Mouse (Mus musculus) lung, embryonic 16.5 days (tissue): Measurements from ENCODE around the gene Btbd9. TPM values are rescaled to one million over a fixed set of nuclear protein-coding genes. Genes with fewer than 3 reads are reported as not detected.
A peak's percentile ranks its signal among the peaks of the same experiment; 100 is the strongest.

Source experiments
- ATAC-seq: fragments of 200-750 bp; cut with Nextera tagmentation; 2 replicates; pipeline ENCODE4 v1.8.0; 2017; ENCODE audit warnings: low read depth, mild to moderate bottlenecking, moderate library complexity
- H3K27ac ChIP-seq: fragments of 300-500 bp; sonication (generic); 2 replicates; pipeline ENCODE4 v1.5.1; 2014; ENCODE audit warnings: mild to moderate bottlenecking, control low read depth, low read length
- H3K27me3 ChIP-seq: fragments of 300-500 bp; sonication (generic); 2 replicates; pipeline ENCODE4 v1.6.1; 2014; ENCODE audit warnings: low read depth, low read length, mixed read lengths; ENCODE audit not compliant: control insufficient read depth, insufficient read depth
- H3K36me3 ChIP-seq: fragments of 300-500 bp; sonication (generic); 2 replicates; pipeline ENCODE4 v1.6.1; 2014; ENCODE audit warnings: low read length; ENCODE audit not compliant: control insufficient read depth, insufficient read depth
- H3K4me1 ChIP-seq: fragments of 300-500 bp; sonication (generic); replicated peaks from 2 replicates; pipeline ENCODE4 v1.6.1; 2014; ENCODE audit warnings: low read length, mixed read lengths; ENCODE audit not compliant: control insufficient read depth, insufficient read depth
- H3K4me2 ChIP-seq: fragments of 300-500 bp; sonication (generic); 2 replicates; pipeline ENCODE4 v1.6.1; 2014; ENCODE audit warnings: low read depth, low read length, control low read depth
- H3K4me3 ChIP-seq: fragments of 300-500 bp; sonication (generic); 2 replicates; pipeline ENCODE4 v1.5.1; 2014; ENCODE audit warnings: mild to moderate bottlenecking, low read length, control low read depth
- H3K9ac ChIP-seq: fragments of 300-500 bp; sonication (generic); 2 replicates; pipeline ENCODE4 v1.6.1; 2014; ENCODE audit warnings: low read length, control low read depth
- H3K9me3 ChIP-seq: fragments of 300-500 bp; sonication (generic); 2 replicates; pipeline ENCODE4 v1.6.1; 2016; ENCODE audit warnings: low read length; ENCODE audit not compliant: control insufficient read depth
- WGBS: fragments of 180-500 bp; shearing (Covaris S2); extraction: QIAGEN DNeasy Blood & Tissue Kit; methylation state at CpG from one replicate; pipeline ENCODE4 v1.1.7; 2014; 5-methylcytosine and 5-hydroxymethylcytosine counted together
- polyA plus RNA-seq: library from polyadenylated mRNA; unstranded; fragments of >200 nt; fragmentation: Nextera tagmentation; extraction: Ambion mirVana; gene quantifications from 2 replicates; pipeline ENCODE4 v1.2.1, GENCODE M21; 2015

Btbd9 gene
- polyA plus RNA-seq, 1 experiment from 2014 or later = 55.8 TPM

GRCm38 (mm10) chr17:30553027-30553937 lies 23.0 kb downstream of the Btbd9 start:
- 79% methylated on average over 4 of the region's 4 CpGs for WGBS
- Histone ChIP-seq H3K27ac (no peak overlapping the region), H3K9ac (no peak overlapping the region), H3K36me3 (no peaks in the 10 kb centered on the region), H3K4me2 (no peak overlapping the region), H3K4me3 (no peak overlapping the region), H3K4me1 (peaks cover 21% of the 10 kb centered on the region), H3K27me3 (no peaks in the 10 kb centered on the region), H3K9me3 (no peaks in the 10 kb centered on the region)
- ATAC-seq = no peak

GRCm38 (mm10) chr17:30550774-30551107 lies 25.5 kb downstream of the Btbd9 start:
- 14% methylated on average over 1 of the region's 1 CpGs for WGBS
- no peak overlapping the region; the same call in 1 of the 2 replicates for H3K9ac ChIP-seq
- H3K27ac ChIP-seq = peak overlapping the region; percentile 93
- no peaks in the 10 kb centered on the region for H3K36me3 ChIP-seq
- peak; percentile 88 for ATAC-seq
- peak overlapping the region; percentile 36 for H3K4me2 ChIP-seq
- H3K9me3 ChIP-seq = no peaks in the 10 kb centered on the region
- H3K4me1 ChIP-seq = peaks cover 26% of the 10 kb centered on the region
- no peak overlapping the region for H3K4me3 ChIP-seq
- H3K27me3 ChIP-seq = no peaks in the 10 kb centered on the region

- Histone ChIP-seq H3K36me3 (no peaks in the 10 kb centered on the region), H3K9me3 (no peaks in the 10 kb centered on the region), H3K4me2 (peak overlapping the region; percentile 36), H3K4me3 (no peak overlapping the region; the same call in 1 of the 2 replicates), H3K27ac (peak overlapping the region; percentile 93), H3K27me3 (no peaks in the 10 kb centered on the region), H3K4me1 (peaks cover 26% of the 10 kb centered on the region), H3K9ac (peak overlapping the region; percentile 59)
- 37% methylated on average over 9 of the region's 9 CpGs for WGBS
- peak; percentile 75 for ATAC-seq
Measured at GRCm38 (mm10) chr17:30549899-30550773, 26.2 kb downstream of the Btbd9 start.

GRCm38 (mm10) chr17:30539098-30539497 lies 37.2 kb downstream of the Btbd9 start:
- Histone ChIP-seq H3K27me3 (no peaks in the 10 kb centered on the region), H3K27ac (no peak overlapping the region), H3K9ac (peak overlapping the region; percentile 6; the same call in 1 of the 2 replicates), H3K4me2 (no peak overlapping the region), H3K4me1 (peaks cover 9% of the 10 kb centered on the region), H3K4me3 (no peak overlapping the region), H3K36me3 (no peaks in the 10 kb centered on the region), H3K9me3 (no peaks in the 10 kb centered on the region)
- 23% methylated on average over 8 of the region's 8 CpGs for WGBS
- ATAC-seq = 0 out of 2 replicates have a peak, but pooled peaks have one; percentile 41

GRCm38 (mm10) chr17:30536651-30537050 lies 39.6 kb downstream of the Btbd9 start:
- WGBS = 62% methylated on average over 5 of the region's 5 CpGs
- no peak overlapping the region for H3K4me3 ChIP-seq

GRCm38 (mm10) chr17:30533098-30533497 lies 43.2 kb downstream of the Btbd9 start:
- no peak for ATAC-seq
- 91% methylated on average over 2 of the region's 2 CpGs for WGBS
- Histone ChIP-seq H3K4me1 (no peaks in the 10 kb centered on the region), H3K36me3 (no peaks in the 10 kb centered on the region), H3K9ac (no peak overlapping the region), H3K4me2 (no peak overlapping the region), H3K4me3 (no peak overlapping the region), H3K9me3 (no peaks in the 10 kb centered on the region), H3K27ac (no peak overlapping the region), H3K27me3 (no peaks in the 10 kb centered on the region)

More at GRCm38 (mm10) chr17:30536651-30537050, 39.6 kb downstream of the Btbd9 start:
- Histone ChIP-seq H3K9me3 (no peaks in the 10 kb centered on the region), H3K4me2 (no peak overlapping the region), H3K4me1 (peaks cover 9% of the 10 kb centered on the region), H3K36me3 (no peaks in the 10 kb centered on the region), H3K9ac (no peak overlapping the region), H3K27ac (no peak overlapping the region), H3K27me3 (no peaks in the 10 kb centered on the region)
- no peak for ATAC-seq

- Histone ChIP-seq H3K27ac (no peak overlapping the region), H3K4me1 (no peaks in the 10 kb centered on the region), H3K27me3 (no peaks in the 10 kb centered on the region), H3K9ac (no peak overlapping the region), H3K36me3 (0 out of 2 replicates have a peak, but pooled peaks cover 3% of the 10 kb centered on the region), H3K9me3 (no peaks in the 10 kb centered on the region), H3K4me3 (no peak overlapping the region), H3K4me2 (no peak overlapping the region)
- WGBS = 67% methylated on average over 4 of the region's 4 CpGs
- ATAC-seq = no peak
Measured at GRCm38 (mm10) chr17:30530542-30530940, 45.7 kb downstream of the Btbd9 start.

GRCm38 (mm10) chr17:30529632-30530541 lies 46.4 kb downstream of the Btbd9 start:
- no peak overlapping the region for H3K27ac ChIP-seq
- no peak overlapping the region for H3K4me3 ChIP-seq
- H3K4me1 ChIP-seq = no peaks in the 10 kb centered on the region
- WGBS = 77% methylated on average over 12 of the region's 12 CpGs
- no peaks in the 10 kb centered on the region for H3K9me3 ChIP-seq
- H3K4me2 ChIP-seq = no peak overlapping the region
- H3K36me3 ChIP-seq = 0 out of 2 replicates have a peak, but pooled peaks cover 3% of the 10 kb centered on the region
- no peak for ATAC-seq
- no peaks in the 10 kb centered on the region for H3K27me3 ChIP-seq
- H3K9ac ChIP-seq = no peak overlapping the region
